Mouse (Mus musculus): ENCODE data around the gene Gm26992.

- TF ChIP-seq CTCF (IDR thresholded peaks at IDR 0.05; ENCODE audit: low read depth) (peak; percentile 94), EP300 (IDR thresholded peaks at IDR 0.05; ENCODE audit: low read depth) (no peak)
Measured at GRCm38 (mm10) chrX:103477507-103477906, 55.7 kb downstream of the Gm26992 start.
